Mouse (Mus musculus): ENCODE results near the gene Zzz3. TPM values are rescaled to one million over a fixed set of nuclear protein-coding genes. Genes with fewer than 3 reads are reported as not detected.

Gene Zzz3
- polyA plus RNA-seq, 1 experiment from 2014 or later = 46.3 TPM

- Histone ChIP-seq H3K4me3 (no peak overlapping the region), H3K9ac (no peak overlapping the region), H3K36me3 (no peaks in the 10 kb centered on the region), H3K9me3 (no peaks in the 10 kb centered on the region), H3K27ac (no peak overlapping the region), H3K4me1 (peaks cover 25% of the 10 kb centered on the region; the same call in 1 of the 2 replicates), H3K4me2 (no peak overlapping the region), H3K27me3 (no peaks in the 10 kb centered on the region)
- 64% methylated on average over 2 of the region's 2 CpGs for WGBS
- no peak for ATAC-seq (ENCODE audit: borderline replicate concordance, extremely low read depth, low FRiP score, low TSS enrichment)
Measured at GRCm38 (mm10) chr3:152403827-152404226, 8.6 kb downstream of the Zzz3 start.

- no peaks in the 10 kb centered on the region for H3K27me3 ChIP-seq
- no peak overlapping the region for H3K4me3 ChIP-seq
- peaks cover 20% of the 10 kb centered on the region; the same call in 1 of the 2 replicates for H3K4me1 ChIP-seq
- H3K4me2 ChIP-seq = no peak overlapping the region
- ATAC-seq (ENCODE audit: borderline replicate concordance, extremely low read depth, low FRiP score, low TSS enrichment) = no peak
- 87% methylated on average over 7 of the region's 7 CpGs for WGBS
- 0 out of 2 replicates have a peak, but pooled peaks cover 3% of the 10 kb centered on the region for H3K36me3 ChIP-seq
- H3K9ac ChIP-seq = no peak overlapping the region
- H3K9me3 ChIP-seq = no peaks in the 10 kb centered on the region
- no peak overlapping the region for H3K27ac ChIP-seq
Measured at GRCm38 (mm10) chr3:152405420-152405819, 10.1 kb downstream of the Zzz3 start.

- 0 out of 2 replicates have a peak, but pooled peaks cover 21% of the 10 kb centered on the region for H3K4me1 ChIP-seq
- no peak overlapping the region for H3K27ac ChIP-seq
- H3K9ac ChIP-seq = no peak overlapping the region
- H3K36me3 ChIP-seq = 0 out of 2 replicates have a peak, but pooled peaks cover 3% of the 10 kb centered on the region
- H3K27me3 ChIP-seq = no peaks in the 10 kb centered on the region
- 67% methylated on average over 4 of the region's 4 CpGs for WGBS
- no peaks in the 10 kb centered on the region for H3K9me3 ChIP-seq
- no peak for ATAC-seq (ENCODE audit: borderline replicate concordance, extremely low read depth, low FRiP score, low TSS enrichment)
- no peak overlapping the region for H3K4me3 ChIP-seq
- no peak overlapping the region for H3K4me2 ChIP-seq
Measured at GRCm38 (mm10) chr3:152405978-152406640, 10.8 kb downstream of the Zzz3 start.

GRCm38 (mm10) chr3:152410980-152411551 lies 15.8 kb downstream of the Zzz3 start:
- Histone ChIP-seq H3K4me3 (no peak overlapping the region), H3K9me3 (no peaks in the 10 kb centered on the region), H3K4me2 (no peak overlapping the region), H3K4me1 (0 out of 2 replicates have a peak, but pooled peaks cover 4% of the 10 kb centered on the region), H3K27ac (no peak overlapping the region), H3K27me3 (no peaks in the 10 kb centered on the region), H3K9ac (no peak overlapping the region), H3K36me3 (0 out of 2 replicates have a peak, but pooled peaks cover 3% of the 10 kb centered on the region)
- WGBS = 67% methylated on average over 7 of the region's 7 CpGs
- no peak for ATAC-seq (ENCODE audit: borderline replicate concordance, extremely low read depth, low FRiP score, low TSS enrichment)

GRCm38 (mm10) chr3:152412362-152412761 lies 17.1 kb downstream of the Zzz3 start:
- ATAC-seq (ENCODE audit: borderline replicate concordance, extremely low read depth, low FRiP score, low TSS enrichment) = no peak
- H3K9me3 ChIP-seq = no peaks in the 10 kb centered on the region
- H3K27me3 ChIP-seq = no peaks in the 10 kb centered on the region
- no peak overlapping the region for H3K4me3 ChIP-seq
- 75% methylated on average over 4 of the region's 4 CpGs for WGBS
- no peak overlapping the region for H3K9ac ChIP-seq
- H3K27ac ChIP-seq = no peak overlapping the region
- 0 out of 2 replicates have a peak, but pooled peaks cover 4% of the 10 kb centered on the region for H3K4me1 ChIP-seq
- H3K36me3 ChIP-seq = 0 out of 2 replicates have a peak, but pooled peaks cover 3% of the 10 kb centered on the region
- no peak overlapping the region for H3K4me2 ChIP-seq

- Histone ChIP-seq H3K27me3 (no peaks in the 10 kb centered on the region), H3K27ac (no peak overlapping the region), H3K9me3 (no peaks in the 10 kb centered on the region), H3K9ac (no peak overlapping the region), H3K4me1 (no peaks in the 10 kb centered on the region), H3K4me3 (no peak overlapping the region), H3K36me3 (peaks cover 24% of the 10 kb centered on the region), H3K4me2 (no peak overlapping the region)
- no peak for ATAC-seq (ENCODE audit: borderline replicate concordance, extremely low read depth, low FRiP score, low TSS enrichment)
- 86% methylated on average over 8 of the region's 8 CpGs for WGBS
Measured at GRCm38 (mm10) chr3:152428925-152429324, 33.7 kb downstream of the Zzz3 start.

- 91% methylated on average over 7 of the region's 7 CpGs for WGBS
- no peaks in the 10 kb centered on the region for H3K4me1 ChIP-seq
Measured at GRCm38 (mm10) chr3:152432677-152433076, 37.4 kb downstream of the Zzz3 start.

GRCm38 (mm10) chr3:152435590-152435989 lies 40.3 kb downstream of the Zzz3 start:
- Histone ChIP-seq H3K4me2 (no peak overlapping the region), H3K9ac (no peak overlapping the region)

More at GRCm38 (mm10) chr3:152432677-152433076, 37.4 kb downstream of the Zzz3 start:
- Histone ChIP-seq H3K9ac (no peak overlapping the region), H3K27ac (no peak overlapping the region), H3K9me3 (no peaks in the 10 kb centered on the region), H3K36me3 (peaks cover 18% of the 10 kb centered on the region), H3K4me2 (no peak overlapping the region), H3K27me3 (no peaks in the 10 kb centered on the region), H3K4me3 (no peak overlapping the region)
- no peak for ATAC-seq (ENCODE audit: borderline replicate concordance, extremely low read depth, low FRiP score, low TSS enrichment)

GRCm38 (mm10) chr3:152438068-152438467 lies 42.8 kb downstream of the Zzz3 start:
- Histone ChIP-seq H3K9ac (no peak overlapping the region), H3K4me3 (no peak overlapping the region), H3K27ac (no peak overlapping the region), H3K27me3 (no peaks in the 10 kb centered on the region), H3K36me3 (peaks cover 9% of the 10 kb centered on the region), H3K4me2 (no peak overlapping the region), H3K4me1 (no peaks in the 10 kb centered on the region), H3K9me3 (no peaks in the 10 kb centered on the region)
- 94% methylated on average over 7 of the region's 7 CpGs for WGBS
- ATAC-seq (ENCODE audit: borderline replicate concordance, extremely low read depth, low FRiP score, low TSS enrichment) = no peak

More at GRCm38 (mm10) chr3:152435590-152435989, 40.3 kb downstream of the Zzz3 start:
- no peaks in the 10 kb centered on the region for H3K27me3 ChIP-seq
- peaks cover 12% of the 10 kb centered on the region for H3K36me3 ChIP-seq
- H3K27ac ChIP-seq = no peak overlapping the region
- no peaks in the 10 kb centered on the region for H3K9me3 ChIP-seq
- H3K4me3 ChIP-seq = no peak overlapping the region
- no peak for ATAC-seq (ENCODE audit: borderline replicate concordance, extremely low read depth, low FRiP score, low TSS enrichment)
- H3K4me1 ChIP-seq = no peaks in the 10 kb centered on the region

- Histone ChIP-seq H3K9me3 (no peaks in the 10 kb centered on the region), H3K27me3 (no peaks in the 10 kb centered on the region), H3K4me2 (no peak overlapping the region), H3K4me1 (no peaks in the 10 kb centered on the region), H3K36me3 (peaks cover 9% of the 10 kb centered on the region; the same call in 1 of the 2 replicates), H3K27ac (no peak overlapping the region), H3K4me3 (no peak overlapping the region), H3K9ac (no peak overlapping the region)
- WGBS = 86% methylated on average over 4 of the region's 4 CpGs
- no peak for ATAC-seq (ENCODE audit: borderline replicate concordance, extremely low read depth, low FRiP score, low TSS enrichment)
Measured at GRCm38 (mm10) chr3:152442795-152443194, 47.5 kb downstream of the Zzz3 start.

GRCm38 (mm10) chr3:152444114-152444513 lies 48.8 kb downstream of the Zzz3 start:
- 53% methylated on average over 3 of the region's 3 CpGs for WGBS
- Histone ChIP-seq H3K27me3 (no peaks in the 10 kb centered on the region), H3K9ac (no peak overlapping the region), H3K36me3 (peaks cover 2% of the 10 kb centered on the region; the same call in 1 of the 2 replicates), H3K9me3 (no peaks in the 10 kb centered on the region), H3K27ac (no peak overlapping the region), H3K4me2 (no peak overlapping the region), H3K4me1 (no peaks in the 10 kb centered on the region), H3K4me3 (no peak overlapping the region)
- ATAC-seq (ENCODE audit: borderline replicate concordance, extremely low read depth, low FRiP score, low TSS enrichment) = no peak

- no peaks in the 10 kb centered on the region for H3K27me3 ChIP-seq
- H3K36me3 ChIP-seq = peaks cover 26% of the 10 kb centered on the region
- ATAC-seq (ENCODE audit: borderline replicate concordance, extremely low read depth, low FRiP score, low TSS enrichment) = no peak
- no peak overlapping the region for H3K27ac ChIP-seq
- H3K4me3 ChIP-seq = no peak overlapping the region
- WGBS = 80% methylated on average over 1 of the region's 1 CpGs
- H3K9ac ChIP-seq = no peak overlapping the region
- no peaks in the 10 kb centered on the region for H3K9me3 ChIP-seq
- no peak overlapping the region for H3K4me2 ChIP-seq
- no peaks in the 10 kb centered on the region for H3K4me1 ChIP-seq
Measured at GRCm38 (mm10) chr3:152446966-152447365, 51.7 kb downstream of the Zzz3 start.
